Mouse (Mus musculus): ENCODE results near the gene Gapt. TPM values are rescaled to one million over a fixed set of nuclear protein-coding genes. Genes with fewer than 3 reads are reported as not detected.

Gene Gapt
- not detected for polyA plus RNA-seq (2014; fragmentation: Illumina TruSeq; extraction: RNeasy Lipid Tissue Mini Kit (QIAGEN cat#74804); ENCODE audit: low read depth, low replicate concordance)

DNA sequence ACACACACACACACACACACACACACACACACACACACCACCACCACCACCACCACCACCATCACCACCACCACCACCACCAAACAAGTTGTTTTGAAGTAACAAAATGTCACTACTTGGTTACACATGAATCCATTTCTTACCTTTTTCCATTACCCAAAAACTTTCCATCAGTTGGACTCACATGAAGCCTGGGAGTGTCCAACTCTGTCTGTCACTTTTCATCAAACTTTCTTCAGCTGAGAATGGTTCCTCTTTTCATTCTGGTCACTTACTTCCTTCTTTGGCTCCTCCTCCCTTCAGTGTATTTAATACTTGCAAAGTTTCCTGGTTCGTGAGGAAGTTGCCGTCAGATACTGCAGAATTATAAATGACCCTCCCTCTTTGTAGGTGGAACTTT, at the start of gene Gapt:
Gapt (minus strand) TSS at position 259 of the 400 bp plus-strand sequence.

DNA sequence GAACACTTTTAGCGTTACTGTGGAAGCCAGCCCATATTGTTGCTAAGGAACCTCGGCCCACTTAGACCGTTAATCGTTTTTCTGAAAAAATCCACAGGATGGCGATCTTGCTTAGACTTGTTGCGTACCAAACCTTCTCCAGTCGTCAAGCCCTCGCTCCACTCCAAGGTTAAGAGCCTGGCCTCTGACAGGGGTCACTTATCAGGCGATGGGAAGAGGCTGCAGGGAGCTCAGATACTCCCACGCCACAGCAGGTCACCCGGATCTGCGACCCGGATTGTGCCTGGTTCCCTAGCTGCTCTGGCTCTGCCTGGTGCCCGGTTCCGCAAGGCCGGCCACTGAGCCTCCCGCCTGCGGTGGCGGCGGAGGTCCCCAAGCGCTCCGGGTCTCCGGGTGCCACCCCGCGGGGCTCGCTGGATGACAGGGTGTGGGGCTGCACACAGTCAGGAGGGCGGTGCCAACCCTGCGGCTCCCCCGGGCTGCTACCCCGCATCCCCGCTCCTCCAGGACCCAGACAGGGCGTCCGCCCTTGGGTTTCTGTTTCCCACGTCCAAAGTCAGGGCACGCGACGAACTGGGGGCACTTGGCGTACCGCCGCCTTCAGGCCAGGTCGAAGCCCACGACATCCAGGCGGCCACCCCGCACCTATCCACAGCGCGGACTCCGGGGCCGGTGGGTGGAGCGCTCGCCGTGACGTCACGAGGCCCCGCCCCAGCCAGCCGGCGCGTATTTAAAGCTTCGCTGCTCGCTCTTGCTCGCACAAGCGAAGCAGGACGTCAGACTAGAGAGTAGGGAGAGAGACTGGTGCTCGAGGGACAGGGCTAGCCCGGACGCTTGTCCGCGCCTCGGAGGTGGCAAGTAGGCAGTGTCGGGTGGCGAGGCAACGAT, 37.5 kb upstream of the Gapt start, which contains the start of gene Plk2:
Plk2 (plus strand) TSS at position 756 of the 888 bp plus-strand sequence.

Other genes starting within 250 kb of the Gapt start
- gene Rab3c, start 76.2 kb downstream of the Gapt start, polyA plus RNA-seq (2014; fragmentation: Illumina TruSeq; extraction: RNeasy Lipid Tissue Mini Kit (QIAGEN cat#74804); ENCODE audit: low read depth, low replicate concordance): not detected
- 10.0 TPM for gene Plk2, start 37.8 kb upstream of the Gapt start, polyA plus RNA-seq (2014; fragmentation: Illumina TruSeq; extraction: RNeasy Lipid Tissue Mini Kit (QIAGEN cat#74804); ENCODE audit: low read depth, low replicate concordance)